Mouse (Mus musculus) lung, adult 2 months (tissue): Measurements from ENCODE around the gene Igfbp5.

Experiments
- CTCF ChIP-seq: fragments of 200-500 bp; IDR thresholded peaks from 2 replicates; pipeline ENCODE4 v1.5.1; 2011; ENCODE audit warnings: mild to moderate bottlenecking, low read length, control low read depth; ENCODE audit not compliant: insufficient read depth
- POLR2A ChIP-seq: fragments of 200-500 bp; IDR thresholded peaks from 2 replicates; pipeline ENCODE4 v1.6.1; 2011; ENCODE audit warnings: low read depth, mild to moderate bottlenecking, control low read depth, low read length, borderline replicate concordance; ENCODE audit errors: extremely low read depth

GRCm38 (mm10) chr1:72857631-72858030, 17.1 kb downstream of the Igfbp5 start:
- TF ChIP-seq POLR2A (no peak), CTCF (no peak)
